Mouse (Mus musculus) midbrain, embryonic 10.5 days (tissue): ENCODE results near the gene Reps2. TPM values are rescaled to one million over a fixed set of nuclear protein-coding genes. Genes with fewer than 3 reads are reported as not detected.

Source experiments
- DNase-seq: peaks from one replicate; pipeline ENCODE4 v3.0.0-alpha.2; 2017; ENCODE audit warnings: low spot score
- H3K27ac ChIP-seq: fragments of 300-500 bp; sonication (generic); replicated peaks from 2 replicates; pipeline ENCODE4 v1.5.1; 2016; ENCODE audit warnings: mild to moderate bottlenecking
- H3K27me3 ChIP-seq: fragments of 300-500 bp; sonication (generic); 2 replicates; pipeline ENCODE4 v1.6.1; 2016; ENCODE audit warnings: low read depth, mild to moderate bottlenecking; ENCODE audit not compliant: poor library complexity, severe bottlenecking
- H3K36me3 ChIP-seq: fragments of 300-500 bp; sonication (generic); 2 replicates; pipeline ENCODE4 v1.6.1; 2016; ENCODE audit warnings: mild to moderate bottlenecking, moderate library complexity
- H3K4me1 ChIP-seq: fragments of 300-500 bp; sonication (generic); 2 replicates; pipeline ENCODE4 v1.6.1; 2016
- H3K4me3 ChIP-seq: fragments of 300-500 bp; sonication (generic); 2 replicates; pipeline ENCODE4 v1.5.1; 2016; ENCODE audit warnings: mild to moderate bottlenecking, moderate library complexity
- H3K9me3 ChIP-seq: fragments of 300-500 bp; sonication (generic); replicated peaks from 2 replicates; pipeline ENCODE4 v1.6.1; 2016; ENCODE audit warnings: mild to moderate bottlenecking
- WGBS: fragments of 180-500 bp; shearing (Covaris S2); methylation state at CpG from one replicate; pipeline ENCODE4 v1.1.7; 2016; 5-methylcytosine and 5-hydroxymethylcytosine counted together
- polyA plus RNA-seq: library from polyadenylated mRNA; unstranded; fragments of >200 nt; fragmentation: Nextera tagmentation; extraction: Ambion mirVana; gene quantifications from 2 replicates; pipeline ENCODE4 v1.2.1, GENCODE M21; 2016

Gene Reps2
- polyA plus RNA-seq, 1 experiment from 2014 or later: 0.31 TPM

GRCm38 (mm10) chrX:162447974-162448373 is 195.5 kb downstream of the Reps2 start:
- no peak for DNase-seq
- no peak overlapping the region for H3K27ac ChIP-seq
- 72% methylated on average over 6 of the region's 6 CpGs for WGBS
- H3K36me3 ChIP-seq: no peaks in the 10 kb centered on the region
- H3K4me3 ChIP-seq: no peak overlapping the region
- H3K9me3 ChIP-seq: no peaks in the 10 kb centered on the region
- peaks cover 3% of the 10 kb centered on the region; the same call in 1 of the 2 replicates for H3K4me1 ChIP-seq
- H3K27me3 ChIP-seq: peaks cover 99% of the 10 kb centered on the region

- peaks cover 99% of the 10 kb centered on the region for H3K27me3 ChIP-seq
- no peak for DNase-seq
- H3K36me3 ChIP-seq: no peaks in the 10 kb centered on the region
- H3K27ac ChIP-seq: no peak overlapping the region
- peaks cover 5% of the 10 kb centered on the region; the same call in 1 of the 2 replicates for H3K4me1 ChIP-seq
- H3K4me3 ChIP-seq: no peak overlapping the region
- WGBS: 90% methylated on average over 2 of the region's 2 CpGs
- no peaks in the 10 kb centered on the region for H3K9me3 ChIP-seq
Measured at GRCm38 (mm10) chrX:162446678-162447318, 196.7 kb downstream of the Reps2 start.

DNA sequence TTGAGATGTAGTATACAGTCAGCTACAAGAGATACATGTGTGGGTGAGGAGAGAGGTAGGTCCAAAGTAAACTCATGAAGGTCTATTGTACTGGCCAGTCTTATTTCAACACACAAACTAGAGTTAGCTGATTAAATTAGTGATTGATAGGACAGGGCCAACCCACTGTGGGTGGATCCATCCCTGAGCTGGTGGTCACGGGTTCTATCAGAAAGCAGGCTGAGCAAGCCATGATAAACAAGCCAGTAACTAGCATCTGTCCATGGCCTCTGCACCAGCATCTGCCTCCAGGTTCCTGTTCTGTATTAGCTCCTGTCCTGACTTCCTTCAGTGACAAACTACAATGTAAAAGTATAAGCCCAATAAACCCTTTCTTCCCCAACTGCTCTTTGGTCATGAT is 200.1 kb downstream of the Reps2 start:
- peaks cover 5% of the 10 kb centered on the region; the same call in 1 of the 2 replicates for H3K4me1 ChIP-seq
- H3K27ac ChIP-seq: no peak overlapping the region
- WGBS: 73% methylated on average over 1 of the region's 1 CpGs
- H3K27me3 ChIP-seq: peaks cover 98% of the 10 kb centered on the region
- H3K36me3 ChIP-seq: no peaks in the 10 kb centered on the region
- no peaks in the 10 kb centered on the region for H3K9me3 ChIP-seq
- no peak for DNase-seq
- H3K4me3 ChIP-seq: no peak overlapping the region

DNA sequence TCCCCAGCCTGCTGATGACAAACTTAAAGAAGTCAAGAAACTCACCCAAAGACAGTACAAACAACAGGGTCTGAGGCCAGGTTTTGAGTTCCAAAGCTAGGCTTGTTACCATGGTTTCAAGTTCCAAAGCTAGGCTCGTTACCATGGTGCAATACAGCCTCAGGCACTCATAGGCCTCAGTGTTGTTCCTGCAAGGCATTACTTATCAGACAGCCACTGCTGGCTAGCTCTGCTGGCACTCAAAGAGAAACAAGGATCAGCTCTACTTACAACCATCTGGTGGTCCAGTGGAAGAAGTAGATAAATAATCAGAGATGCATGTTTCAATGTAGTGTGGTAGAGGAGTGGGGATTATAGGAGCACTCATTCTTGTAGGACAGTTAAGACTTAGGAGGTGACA is 200.5 kb downstream of the Reps2 start:
- Histone ChIP-seq H3K27me3 (peaks cover 98% of the 10 kb centered on the region), H3K4me3 (no peak overlapping the region), H3K36me3 (no peaks in the 10 kb centered on the region), H3K9me3 (no peaks in the 10 kb centered on the region), H3K4me1 (peaks cover 5% of the 10 kb centered on the region; the same call in 1 of the 2 replicates), H3K27ac (no peak overlapping the region)
- WGBS: 39% methylated on average over 1 of the region's 1 CpGs
- DNase-seq: peak; percentile 17

GRCm38 (mm10) chrX:162432776-162433543 is 210.5 kb downstream of the Reps2 start:
- DNase-seq: no peak
- Histone ChIP-seq H3K4me1 (no peaks in the 10 kb centered on the region), H3K27me3 (peaks cover 73% of the 10 kb centered on the region), H3K36me3 (no peaks in the 10 kb centered on the region), H3K27ac (no peak overlapping the region), H3K4me3 (no peak overlapping the region), H3K9me3 (no peaks in the 10 kb centered on the region)
- WGBS: 79% methylated on average over 5 of the region's 5 CpGs

GRCm38 (mm10) chrX:162427698-162428097 is 215.8 kb downstream of the Reps2 start:
- peaks cover 60% of the 10 kb centered on the region for H3K27me3 ChIP-seq
- no peak for DNase-seq
- H3K27ac ChIP-seq: no peak overlapping the region
- 85% methylated on average over 2 of the region's 3 CpGs for WGBS
- no peaks in the 10 kb centered on the region for H3K36me3 ChIP-seq
- H3K4me3 ChIP-seq: no peak overlapping the region
- H3K9me3 ChIP-seq: no peaks in the 10 kb centered on the region
- H3K4me1 ChIP-seq: no peaks in the 10 kb centered on the region

DNA sequence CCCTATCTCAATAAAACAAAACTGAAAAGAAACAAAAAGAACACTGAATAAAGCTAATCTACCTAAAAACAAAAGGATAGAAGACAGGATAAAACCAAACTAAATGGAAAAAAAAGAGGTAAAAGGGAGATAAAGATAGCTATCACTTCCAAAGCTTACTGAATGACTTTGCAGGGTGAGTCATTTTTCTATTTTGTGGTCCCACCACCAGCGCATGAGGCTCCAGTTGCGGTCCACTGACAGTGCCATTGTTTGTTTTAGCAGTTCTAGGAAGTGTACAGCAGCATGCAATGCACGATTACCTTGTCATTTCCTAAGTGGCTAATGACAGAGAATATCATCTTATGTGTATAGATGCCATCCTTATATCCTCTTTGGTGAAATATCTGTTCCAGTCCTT is 224.0 kb downstream of the Reps2 start:
- no peaks in the 10 kb centered on the region for H3K9me3 ChIP-seq
- H3K27me3 ChIP-seq: peaks cover 87% of the 10 kb centered on the region
- H3K36me3 ChIP-seq: no peaks in the 10 kb centered on the region
- H3K4me3 ChIP-seq: no peak overlapping the region
- no peaks in the 10 kb centered on the region for H3K4me1 ChIP-seq
- DNase-seq: no peak
- 87% methylated on average over 3 of the region's 3 CpGs for WGBS
- no peak overlapping the region for H3K27ac ChIP-seq

DNA sequence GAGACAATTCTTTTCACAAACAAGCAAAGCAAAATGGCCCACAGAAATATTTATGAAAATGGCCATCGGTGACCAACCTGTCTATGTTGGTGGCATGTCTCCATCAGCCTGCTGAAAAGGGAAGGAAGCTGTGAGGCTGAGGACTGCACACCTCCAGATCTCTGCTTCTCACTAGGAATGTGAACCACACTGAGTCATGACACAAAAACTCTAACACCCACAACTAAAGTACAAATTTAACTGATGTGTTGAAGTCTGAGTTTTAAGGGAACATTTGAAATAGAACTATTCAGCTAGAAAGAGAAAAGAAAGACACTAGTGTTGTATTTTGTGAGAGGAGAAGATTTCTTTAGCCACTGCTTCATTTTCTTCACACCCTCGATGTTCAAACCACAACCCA is 230.3 kb downstream of the Reps2 start:
- Histone ChIP-seq H3K4me1 (no peaks in the 10 kb centered on the region), H3K4me3 (no peak overlapping the region), H3K27ac (no peak overlapping the region), H3K9me3 (no peaks in the 10 kb centered on the region), H3K27me3 (peaks cover 97% of the 10 kb centered on the region), H3K36me3 (no peaks in the 10 kb centered on the region)
- WGBS: 90% methylated on average over 2 of the region's 2 CpGs
- DNase-seq: no peak

DNA sequence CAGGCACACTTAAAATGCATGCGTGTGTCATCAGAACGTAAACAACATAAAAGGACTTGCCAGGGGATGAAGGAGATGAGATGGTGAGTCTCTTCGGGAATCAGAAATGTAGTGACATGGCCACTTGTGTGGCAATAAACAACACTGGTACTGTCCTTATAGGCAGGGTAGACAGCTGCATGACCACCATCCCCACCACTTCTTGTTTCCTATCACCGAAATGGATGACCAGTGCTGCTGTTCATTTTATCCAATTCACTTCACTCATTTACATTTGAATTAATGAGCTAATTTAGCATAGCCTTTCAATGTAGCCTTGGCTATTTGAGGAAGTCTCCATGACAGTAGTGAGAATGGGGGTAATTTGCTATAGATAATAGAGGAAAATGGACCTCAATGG is 236.2 kb downstream of the Reps2 start:
- DNase-seq: no peak
- peaks cover 97% of the 10 kb centered on the region for H3K27me3 ChIP-seq
- WGBS: 82% methylated on average over 4 of the region's 4 CpGs
- no peak overlapping the region for H3K4me3 ChIP-seq
- no peaks in the 10 kb centered on the region for H3K36me3 ChIP-seq
- no peak overlapping the region for H3K27ac ChIP-seq
- no peaks in the 10 kb centered on the region for H3K4me1 ChIP-seq
- no peaks in the 10 kb centered on the region for H3K9me3 ChIP-seq

DNA sequence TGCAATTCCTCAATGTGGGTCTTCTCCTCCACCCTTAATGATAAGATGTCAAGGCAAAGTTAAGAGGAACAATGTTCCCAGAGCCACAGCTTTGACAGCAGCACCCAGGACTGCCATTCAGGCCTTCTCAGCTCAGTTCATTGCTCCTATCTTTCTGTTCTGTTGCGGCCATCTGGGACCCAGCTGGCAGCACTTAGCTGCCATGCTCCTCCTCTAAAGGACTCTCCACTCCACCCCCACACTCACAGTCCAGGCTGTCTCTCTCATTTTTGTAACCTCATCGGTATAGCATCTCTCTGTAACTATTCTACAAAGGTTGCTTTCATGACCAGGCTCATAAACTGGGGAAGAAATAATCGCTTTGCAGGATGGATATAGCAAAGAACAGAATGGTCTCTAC is 241.0 kb downstream of the Reps2 start:
- no peak overlapping the region for H3K27ac ChIP-seq
- peaks cover 100% of the 10 kb centered on the region for H3K27me3 ChIP-seq
- 69% methylated on average over 3 of the region's 3 CpGs for WGBS
- H3K9me3 ChIP-seq: no peaks in the 10 kb centered on the region
- no peaks in the 10 kb centered on the region for H3K4me1 ChIP-seq
- H3K36me3 ChIP-seq: no peaks in the 10 kb centered on the region
- no peak overlapping the region for H3K4me3 ChIP-seq
- DNase-seq: no peak

DNA sequence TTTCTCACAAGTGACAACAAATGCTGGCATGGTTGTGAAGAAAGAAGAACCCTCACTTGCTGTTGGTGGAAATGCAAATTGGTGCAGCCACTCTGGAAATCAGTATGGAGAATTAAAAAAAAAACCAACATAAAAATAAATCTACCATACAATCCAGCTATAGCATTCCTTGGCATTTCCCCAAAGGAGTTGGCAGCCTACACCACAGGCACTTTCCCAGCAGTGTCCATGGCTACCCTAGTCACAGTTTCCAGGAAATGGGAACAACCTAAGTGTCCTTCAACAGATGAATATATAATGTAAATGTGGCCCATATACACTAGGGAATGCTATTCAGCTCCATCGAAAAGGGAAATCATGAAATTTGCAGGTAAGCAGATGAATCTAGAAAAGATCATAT is 262.7 kb downstream of the Reps2 start:
- H3K4me3 ChIP-seq: no peak overlapping the region
- 91% methylated on average over 1 of the region's 1 CpGs for WGBS
- peaks cover 54% of the 10 kb centered on the region for H3K27me3 ChIP-seq
- no peak for DNase-seq
- H3K9me3 ChIP-seq: no peaks in the 10 kb centered on the region
- H3K4me1 ChIP-seq: no peaks in the 10 kb centered on the region
- no peak overlapping the region for H3K27ac ChIP-seq
- no peaks in the 10 kb centered on the region for H3K36me3 ChIP-seq

- Histone ChIP-seq H3K4me3 (no peak overlapping the region), H3K36me3 (no peaks in the 10 kb centered on the region), H3K4me1 (no peaks in the 10 kb centered on the region), H3K27ac (no peak overlapping the region), H3K27me3 (peaks cover 90% of the 10 kb centered on the region), H3K9me3 (no peaks in the 10 kb centered on the region)
- no peak for DNase-seq
- WGBS: 73% methylated on average over 2 of the region's 2 CpGs
Measured at GRCm38 (mm10) chrX:162363206-162363605, 280.2 kb downstream of the Reps2 start.
